Mouse (Mus musculus) naive thymus-derived CD4-positive, alpha-beta T cell, adult 2 months (primary cell): Measurements from ENCODE around the gene Jpt1.
"Not testable (repeated sequence)": the region's sequence is repeated elsewhere in the genome, so short reads cannot be mapped to it uniquely, and the experiment has no call there.

Experiments
- DNase-seq: peaks from one replicate; pipeline ENCODE4 v3.0.0-alpha.2; 2011; ENCODE audit warnings: low read depth

The Jpt1 gene

DNA sequence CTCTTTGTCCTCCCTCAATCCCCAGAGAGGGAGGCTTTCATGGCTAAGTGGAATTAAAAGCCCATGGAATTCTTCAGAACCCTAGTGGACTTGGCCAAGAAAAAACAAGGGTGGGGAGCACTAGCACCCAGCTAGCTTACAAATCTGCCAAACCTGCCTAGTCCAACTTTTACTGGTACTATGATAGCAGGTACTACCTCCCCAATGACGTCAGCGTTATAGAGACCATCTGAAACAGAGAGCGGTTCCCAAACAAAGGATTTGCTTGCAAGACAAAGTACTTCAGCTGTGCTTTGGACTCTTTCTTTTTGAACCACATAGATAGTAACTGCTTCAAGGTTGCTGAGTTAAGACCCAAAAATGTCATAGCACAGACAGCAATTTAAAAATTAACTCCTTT is 2.2 kb downstream of the Jpt1 start:
- DNase-seq: peak; percentile 29

GRCm38 (mm10) chr11:115511121-115511520 is 3.1 kb downstream of the Jpt1 start:
- DNase-seq: no peak

DNA sequence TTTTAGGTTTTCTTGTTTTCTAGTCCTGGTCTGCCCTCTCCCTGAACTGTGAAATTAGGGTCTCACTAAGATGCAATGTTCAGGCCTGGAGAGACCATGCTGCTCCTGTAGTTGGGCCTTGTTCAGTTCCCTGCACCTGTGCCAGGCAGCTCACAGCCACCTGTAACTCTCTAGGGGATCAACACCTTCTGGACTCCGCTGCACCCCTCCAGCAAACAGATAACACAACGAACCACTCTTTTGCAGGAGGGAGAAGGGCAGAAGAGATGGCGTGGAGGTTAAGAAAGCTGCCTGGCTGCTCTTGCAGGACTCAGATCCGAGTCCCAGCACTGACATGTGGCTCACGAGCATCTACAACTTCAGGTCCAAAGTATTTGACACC is 3.7 kb downstream of the Jpt1 start:
- DNase-seq: no peak

- no peak for DNase-seq
These were observed 4.2 kb downstream of the Jpt1 start for GRCm38 (mm10) chr11:115509773-115510506.

- peak; percentile 69 for DNase-seq
These were observed 6.1 kb downstream of the Jpt1 start for GRCm38 (mm10) chr11:115508061-115508460.

DNA sequence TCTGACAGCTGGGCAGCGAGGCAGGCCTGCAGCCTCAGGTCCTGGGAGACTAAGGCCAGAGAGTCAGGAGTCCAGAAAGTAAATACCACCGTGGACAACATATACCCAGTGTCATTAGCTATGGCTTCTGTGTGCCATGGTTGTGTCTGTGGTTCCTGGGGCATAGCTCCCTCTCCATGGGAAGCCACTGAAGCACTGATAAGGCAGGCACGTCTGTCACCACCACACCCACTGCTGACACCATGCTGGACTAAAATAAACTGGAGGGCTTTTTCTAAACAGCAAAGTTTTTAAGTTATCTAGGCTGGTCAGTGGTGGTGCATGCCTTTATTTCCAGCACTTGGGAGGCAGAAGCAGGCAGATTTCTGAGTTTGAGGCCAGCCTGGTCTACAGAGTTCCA is 7.6 kb downstream of the Jpt1 start:
- DNase-seq: no peak

- DNase-seq: no peak
These were observed 11.6 kb downstream of the Jpt1 start for GRCm38 (mm10) chr11:115502636-115503035.

DNA sequence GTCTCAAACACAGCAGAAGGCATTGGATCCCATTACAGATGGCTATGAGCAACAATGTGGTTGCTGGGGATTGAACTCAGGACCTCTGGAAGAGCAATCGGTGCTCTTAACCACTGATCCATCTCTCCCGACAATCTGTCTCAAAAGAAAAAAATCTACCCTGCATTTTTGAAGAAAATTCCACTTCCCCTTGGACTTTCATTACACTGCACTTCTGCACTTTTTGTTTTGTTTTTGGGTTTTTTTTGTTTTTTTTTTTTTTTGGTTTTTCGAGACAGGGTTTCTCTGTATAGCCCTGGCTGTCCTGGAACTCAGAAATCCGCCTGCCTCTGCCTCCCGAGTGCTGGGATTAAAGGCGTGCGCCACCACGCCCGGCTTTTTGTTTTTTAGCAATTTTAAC is 17.6 kb downstream of the Jpt1 start:
- DNase-seq: not testable (repeated sequence)

- no peak for DNase-seq
These were observed 21.8 kb downstream of the Jpt1 start for GRCm38 (mm10) chr11:115492387-115492786.

- DNase-seq: peak; percentile 88
These were observed 22.7 kb downstream of the Jpt1 start, which contains the start of gene Nt5c for GRCm38 (mm10) chr11:115491356-115492083. Gene Nt5c, minus strand, starts transcription at chr11:115491862.

DNA sequence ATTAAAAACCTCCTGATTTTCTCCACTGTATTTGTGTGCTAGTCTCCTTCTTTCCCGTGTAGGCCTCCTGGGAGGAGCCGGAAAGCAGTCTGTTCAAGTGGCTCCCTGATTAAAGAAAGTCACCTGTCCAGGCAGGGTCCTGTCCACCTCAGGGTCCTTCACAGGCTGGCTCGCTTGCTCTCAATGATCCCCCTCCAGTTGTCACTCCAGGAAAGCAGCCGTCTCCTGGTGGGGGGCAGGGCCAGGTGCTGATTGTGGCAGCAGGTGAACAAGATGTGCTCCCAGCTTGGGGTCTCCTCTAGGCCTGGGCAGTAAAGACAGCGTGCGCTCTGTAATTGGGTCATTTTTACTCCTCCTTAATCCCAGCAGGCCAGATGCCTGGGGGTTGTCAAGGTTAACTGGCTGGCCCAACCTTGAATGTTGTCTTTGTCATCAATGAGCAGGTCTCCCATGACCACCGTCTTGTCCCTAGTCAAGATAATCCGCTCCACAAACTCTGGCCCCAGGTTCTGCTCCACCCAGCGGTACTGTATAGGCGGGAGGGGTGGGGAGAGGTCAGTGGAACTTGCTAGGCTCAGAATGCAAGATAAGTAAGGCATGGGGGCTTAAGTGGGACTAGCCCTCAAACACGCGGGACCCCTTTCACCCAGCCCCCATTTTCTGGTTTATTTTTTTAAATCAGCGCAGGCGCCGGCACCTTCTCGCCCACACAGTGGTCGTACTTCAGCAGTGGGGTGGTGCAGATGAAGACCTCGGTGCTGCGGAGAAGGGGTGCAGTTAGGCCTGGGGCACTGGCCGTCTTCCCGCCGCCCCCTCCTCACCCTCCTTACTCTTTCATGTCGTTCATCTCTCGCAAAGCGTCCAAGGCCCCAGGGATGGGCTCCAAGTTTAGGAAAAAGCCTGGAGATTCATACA is 23.5 kb downstream of the Jpt1 start:
- DNase-seq: no peak

DNA sequence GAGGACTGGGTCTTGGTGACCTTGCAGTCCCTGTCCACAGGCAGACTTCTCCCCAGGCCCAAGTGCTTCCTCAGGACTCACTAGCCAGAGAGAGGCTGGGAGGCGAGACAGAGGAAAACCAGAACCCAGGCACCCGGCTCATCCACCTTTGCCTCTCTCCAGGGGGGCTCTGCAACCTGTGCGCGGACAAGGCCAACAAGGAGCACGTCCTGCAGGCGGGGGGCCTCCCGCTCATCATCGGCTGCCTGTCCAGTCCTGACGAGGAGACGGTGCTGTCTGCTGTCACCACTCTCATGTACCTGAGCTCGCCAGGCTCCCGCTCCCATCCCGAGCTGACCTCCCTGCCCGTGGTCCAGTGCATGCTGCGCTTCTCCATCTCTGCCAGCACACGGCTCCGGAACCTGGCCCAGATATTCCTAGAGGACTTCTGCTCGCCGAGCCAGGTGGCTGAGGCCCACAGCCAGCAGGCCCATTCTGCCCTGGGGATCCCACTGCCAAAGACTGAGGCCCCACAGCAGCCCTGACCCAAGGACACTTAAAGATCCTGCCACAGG is 25.6 kb downstream of the Jpt1 start:
- DNase-seq: no peak

DNA sequence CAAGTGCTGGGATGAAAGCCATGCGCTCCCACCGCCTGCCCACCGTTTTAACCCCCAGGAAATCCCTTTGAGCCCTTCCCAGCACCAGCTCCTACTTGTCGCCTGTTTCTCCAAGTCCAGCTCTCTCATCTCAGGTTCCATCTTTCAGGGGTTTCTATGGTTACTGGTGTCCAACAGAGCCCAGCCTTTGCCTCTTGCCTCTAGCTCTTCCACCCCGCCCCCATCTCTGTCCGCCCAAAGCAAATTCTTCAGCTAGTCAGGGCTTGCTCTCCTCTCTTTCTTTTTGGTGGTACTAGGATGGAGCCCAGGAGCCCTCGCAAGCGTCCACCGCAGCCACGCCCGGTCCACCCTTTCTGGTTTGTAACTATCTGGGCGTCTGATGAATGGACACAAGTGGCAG is 29.0 kb downstream of the Jpt1 start:
- no peak for DNase-seq

GRCm38 (mm10) chr11:115483726-115484125 is 30.5 kb downstream of the Jpt1 start:
- DNase-seq: peak; percentile 91

GRCm38 (mm10) chr11:115483278-115483677 is 30.9 kb downstream of the Jpt1 start:
- DNase-seq: no peak

GRCm38 (mm10) chr11:115481553-115482259 is 32.5 kb downstream of the Jpt1 start:
- DNase-seq: peak; percentile 82

DNA sequence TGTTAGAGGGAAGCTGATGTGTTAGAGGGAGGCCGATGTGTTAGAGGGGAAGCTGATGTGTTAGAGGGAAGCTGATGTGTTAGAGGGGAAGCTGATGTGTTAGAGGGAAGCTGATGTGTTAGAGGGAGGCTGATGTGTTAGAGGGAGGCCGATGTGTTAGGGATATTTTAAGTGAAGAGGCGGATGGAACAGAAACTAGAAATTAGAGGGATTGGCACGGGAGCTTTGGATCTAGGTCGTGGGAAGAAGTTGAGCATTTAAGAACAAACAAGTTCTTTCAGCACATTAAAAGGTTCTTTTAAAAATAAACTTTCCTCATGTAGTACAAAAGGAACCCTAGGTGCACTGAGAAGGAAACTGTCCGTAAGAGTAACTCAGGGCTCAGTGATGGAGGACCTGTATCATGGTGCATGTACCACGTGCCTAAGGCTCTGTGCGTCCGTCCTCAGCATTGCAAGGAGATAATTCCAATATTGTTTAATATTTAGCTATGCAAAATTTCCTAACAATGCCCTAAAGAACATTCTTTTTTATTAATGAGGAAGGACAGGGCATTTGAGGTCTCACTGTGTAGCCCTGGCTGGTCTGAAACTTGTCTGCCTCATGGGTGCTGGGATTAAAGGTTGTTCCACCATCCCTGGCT is 35.8 kb downstream of the Jpt1 start:
- no peak for DNase-seq

- peak; percentile 78 for DNase-seq
These were observed 36.8 kb downstream of the Jpt1 start for GRCm38 (mm10) chr11:115477388-115477787.

- DNase-seq: not testable (repeated sequence)
These were observed 37.6 kb downstream of the Jpt1 start for GRCm38 (mm10) chr11:115476630-115477029.

- no peak for DNase-seq
These were observed 38.4 kb downstream of the Jpt1 start for GRCm38 (mm10) chr11:115475758-115476237.
